Mouse (Mus musculus) brain, embryonic 14.5 days (tissue): ENCODE measurements around the gene Dnah12.

Experiments used
- CTCF ChIP-seq: fragments of 200-500 bp; IDR thresholded peaks from 2 replicates; pipeline ENCODE4 v1.5.1; 2012; ENCODE audit warnings: inconsistent platforms, mild to moderate bottlenecking, moderate library complexity, borderline replicate concordance; ENCODE audit not compliant: insufficient read depth, insufficient read length; ENCODE audit errors: extremely low read depth
- POLR2A ChIP-seq: fragments of 200-500 bp; IDR thresholded peaks from 2 replicates; pipeline ENCODE4 v1.6.1; 2012; ENCODE audit warnings: mild to moderate bottlenecking, inconsistent platforms, borderline replicate concordance; ENCODE audit not compliant: poor library complexity, insufficient read depth, insufficient read length, severe bottlenecking; ENCODE audit errors: extremely low read depth

DNA sequence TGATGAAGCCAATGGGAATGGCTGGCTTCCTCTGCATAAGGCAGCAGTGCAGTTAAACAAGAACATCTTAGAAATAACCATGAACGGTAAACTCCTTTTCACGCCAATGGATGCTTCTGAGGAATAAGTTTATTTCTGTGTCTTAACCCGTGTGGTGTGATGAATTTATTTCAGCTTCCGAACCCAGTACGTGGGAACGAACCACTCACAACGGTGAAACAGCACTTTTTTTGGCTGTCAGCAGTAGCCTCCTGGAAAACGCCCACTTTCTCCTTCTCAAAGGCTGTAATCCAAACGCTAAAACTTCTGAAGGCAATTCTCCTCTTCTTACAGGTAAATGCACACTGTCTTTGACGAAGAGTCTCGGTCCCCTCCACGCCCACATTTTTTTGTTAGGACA lies 207.8 kb downstream of the Dnah12 start:
- TF ChIP-seq POLR2A, result no peak
- TF ChIP-seq CTCF, result no peak
